Mouse (Mus musculus): ENCODE measurements around the gene Gm21969. TPM values are rescaled to one million over a fixed set of nuclear protein-coding genes. Genes with fewer than 3 reads are reported as not detected.

The Gm21969 gene
- polyA plus RNA-seq, 1 experiment from 2014 or later: not detected

Small RNAs within 50 kb of the gene (microRNA-seq; reads per million reads assigned to microRNA genes)
- gene Gm25571: not detected
- not detected for gene Mir7020

Other genes with a start within 250 kb of the Gm21969 start
- 4.4 and 4.7 TPM in 2 replicates for gene Iffo2, start 72.6 kb upstream of the Gm21969 start, polyA plus RNA-seq (2015; fragmentation: Nextera tagmentation; extraction: Ambion mirVana)
- 21.8 and 22.2 TPM in 2 replicates for gene Aldh4a1, start 19.7 kb downstream of the Gm21969 start, polyA plus RNA-seq (2015; fragmentation: Nextera tagmentation; extraction: Ambion mirVana)
- not detected in 2 replicates for gene Tas1r2, start 50.4 kb downstream of the Gm21969 start, polyA plus RNA-seq (2015; fragmentation: Nextera tagmentation; extraction: Ambion mirVana)
- gene Pax7, start 230.3 kb downstream of the Gm21969 start, polyA plus RNA-seq (2015; fragmentation: Nextera tagmentation; extraction: Ambion mirVana): 0.84 and 1.6 TPM in 2 replicates